Mouse (Mus musculus) lung, postnatal 0 days (tissue): ENCODE data around the gene Erlin1. TPM values are rescaled to one million over a fixed set of nuclear protein-coding genes. Genes with fewer than 3 reads are reported as not detected.

Experiments
- ATAC-seq: fragments of 200-750 bp; cut with Nextera tagmentation; 2 replicates; pipeline ENCODE4 v1.8.0; 2017; ENCODE audit warnings: moderate library complexity
- DNase-seq: peaks from one replicate; pipeline ENCODE4 v3.0.0-alpha.2; 2016; ENCODE audit warnings: low spot score
- H3K27ac ChIP-seq: fragments of 300-500 bp; sonication (generic); 2 replicates; pipeline ENCODE4 v1.5.1; 2014; ENCODE audit warnings: antibody characterized with exemption, mild to moderate bottlenecking, low read length, mixed read lengths
- H3K27me3 ChIP-seq: fragments of 300-500 bp; sonication (generic); replicated peaks from 2 replicates; pipeline ENCODE4 v1.6.1; 2014; ENCODE audit warnings: low read length, mixed read lengths; ENCODE audit not compliant: insufficient read depth
- H3K36me3 ChIP-seq: fragments of 300-500 bp; sonication (generic); 2 replicates; pipeline ENCODE4 v1.6.1; 2014; ENCODE audit warnings: low read length, mixed read lengths; ENCODE audit not compliant: insufficient read depth
- H3K4me1 ChIP-seq: fragments of 300-500 bp; sonication (generic); 2 replicates; pipeline ENCODE4 v1.6.1; 2014; ENCODE audit warnings: antibody characterized with exemption, low read depth, low read length, mixed read lengths; ENCODE audit not compliant: insufficient read depth
- H3K4me2 ChIP-seq: fragments of 300-500 bp; sonication (generic); replicated peaks from 2 replicates; pipeline ENCODE4 v1.6.1; 2014; ENCODE audit warnings: low read depth, mild to moderate bottlenecking, low read length, moderate library complexity, mixed read lengths
- H3K4me3 ChIP-seq: fragments of 300-500 bp; sonication (generic); 2 replicates; pipeline ENCODE4 v1.5.1; 2014; ENCODE audit warnings: low read depth, low read length
- H3K9ac ChIP-seq: fragments of 300-500 bp; sonication (generic); replicated peaks from 2 replicates; pipeline ENCODE4 v1.6.1; 2014; ENCODE audit warnings: low read depth, mild to moderate bottlenecking
- H3K9me3 ChIP-seq: fragments of 300-500 bp; sonication (generic); 2 replicates; pipeline ENCODE4 v1.6.1; 2016; ENCODE audit warnings: low read length, mixed read lengths
- CTCF ChIP-seq: IDR thresholded peaks from 2 replicates; pipeline ENCODE4 v1.5.1; 2016; ENCODE audit warnings: antibody characterized with exemption, mild to moderate bottlenecking
- EP300 ChIP-seq: IDR thresholded peaks from 2 replicates; pipeline ENCODE4 v1.6.1; 2016; ENCODE audit warnings: antibody characterized with exemption, mild to moderate bottlenecking, control low read depth
- WGBS: fragments of 180-500 bp; shearing (Covaris S2); extraction: QIAGEN DNeasy Blood & Tissue Kit; methylation state at CpG from one replicate; pipeline ENCODE4 v1.1.7; 2014; 5-methylcytosine and 5-hydroxymethylcytosine counted together
- polyA plus RNA-seq: library from polyadenylated mRNA; unstranded; fragments of >200 nt; fragmentation: Nextera tagmentation; extraction: Ambion mirVana; gene quantifications from 2 replicates; pipeline ENCODE4 v1.2.1, GENCODE M21; 2015

The Erlin1 gene
- polyA plus RNA-seq, 1 experiment from 2014 or later: 26.9 TPM

GRCm38 (mm10) chr19:44067323-44068049, 2.1 kb downstream of the Erlin1 start:
- no peak overlapping the region for H3K9ac ChIP-seq
- WGBS: 56% methylated on average over 9 of the region's 9 CpGs
- no peak overlapping the region for H3K27ac ChIP-seq
- H3K9me3 ChIP-seq: no peaks in the 10 kb centered on the region
- H3K4me2 ChIP-seq: no peak overlapping the region; the same call in 1 of the 2 replicates
- ATAC-seq (no peak), DNase-seq (peak; percentile 32)
- no peak for TF ChIP-seq CTCF
- TF ChIP-seq EP300: no peak
- peaks cover 4% of the 10 kb centered on the region; the same call in 1 of the 2 replicates for H3K36me3 ChIP-seq
- H3K27me3 ChIP-seq: no peaks in the 10 kb centered on the region
- H3K4me3 ChIP-seq: no peak overlapping the region
- peaks cover 3% of the 10 kb centered on the region; the same call in 1 of the 2 replicates for H3K4me1 ChIP-seq

- 58% methylated on average over 2 of the region's 2 CpGs for WGBS
- H3K27ac ChIP-seq: peak overlapping the region; percentile 71
- ATAC-seq: peak; percentile 87
Measured at GRCm38 (mm10) chr19:44064734-44065133, 4.9 kb downstream of the Erlin1 start.

GRCm38 (mm10) chr19:44063773-44064172, 5.8 kb downstream of the Erlin1 start:
- WGBS: 83% methylated on average over 7 of the region's 7 CpGs
- DNase-seq (no peak), ATAC-seq (no peak)
- no peak for TF ChIP-seq EP300
- TF ChIP-seq CTCF: no peak
- Histone ChIP-seq H3K9ac (no peak overlapping the region), H3K4me3 (no peak overlapping the region), H3K4me1 (peaks cover 3% of the 10 kb centered on the region; the same call in 1 of the 2 replicates), H3K9me3 (no peaks in the 10 kb centered on the region), H3K27ac (no peak overlapping the region), H3K36me3 (peaks cover 11% of the 10 kb centered on the region; the same call in 1 of the 2 replicates), H3K4me2 (no peak overlapping the region), H3K27me3 (no peaks in the 10 kb centered on the region)

More at GRCm38 (mm10) chr19:44064734-44065133, 4.9 kb downstream of the Erlin1 start:
- peaks cover 11% of the 10 kb centered on the region; the same call in 1 of the 2 replicates for H3K36me3 ChIP-seq
- H3K4me3 ChIP-seq: no peak overlapping the region
- H3K27me3 ChIP-seq: no peaks in the 10 kb centered on the region
- peak; percentile 98 for TF ChIP-seq EP300
- TF ChIP-seq CTCF: no peak
- H3K4me1 ChIP-seq: peaks cover 3% of the 10 kb centered on the region; the same call in 1 of the 2 replicates
- no peak overlapping the region for H3K9ac ChIP-seq
- DNase-seq: peak; percentile 83
- no peak overlapping the region for H3K4me2 ChIP-seq
- no peaks in the 10 kb centered on the region for H3K9me3 ChIP-seq

GRCm38 (mm10) chr19:44060226-44060625, 9.4 kb downstream of the Erlin1 start:
- Histone ChIP-seq H3K27ac (no peak overlapping the region), H3K36me3 (peaks cover 11% of the 10 kb centered on the region; the same call in 1 of the 2 replicates), H3K4me2 (no peak overlapping the region), H3K4me1 (no peaks in the 10 kb centered on the region), H3K9me3 (no peaks in the 10 kb centered on the region), H3K27me3 (no peaks in the 10 kb centered on the region), H3K9ac (no peak overlapping the region), H3K4me3 (no peak overlapping the region)
- no peak for DNase-seq
- ATAC-seq: no peak
- WGBS: 77% methylated on average over 3 of the region's 3 CpGs
- TF ChIP-seq EP300: no peak
- no peak for TF ChIP-seq CTCF

- H3K4me2 ChIP-seq: no peak overlapping the region
- H3K27me3 ChIP-seq: no peaks in the 10 kb centered on the region
- TF ChIP-seq EP300 (no peak), CTCF (no peak)
- H3K27ac ChIP-seq: no peak overlapping the region
- WGBS: 78% methylated on average over 4 of the region's 4 CpGs
- no peak overlapping the region for H3K9ac ChIP-seq
- no peaks in the 10 kb centered on the region for H3K9me3 ChIP-seq
- no peak overlapping the region for H3K4me3 ChIP-seq
- ATAC-seq (no peak), DNase-seq (no peak)
- 0 out of 2 replicates have a peak, but pooled peaks cover 9% of the 10 kb centered on the region for H3K36me3 ChIP-seq
- H3K4me1 ChIP-seq: no peaks in the 10 kb centered on the region
Measured at GRCm38 (mm10) chr19:44055173-44055826, 14.3 kb downstream of the Erlin1 start.

GRCm38 (mm10) chr19:44050388-44050787, 19.2 kb downstream of the Erlin1 start:
- WGBS: 58% methylated on average over 4 of the region's 4 CpGs
- Histone ChIP-seq H3K27me3 (no peaks in the 10 kb centered on the region), H3K4me2 (no peak overlapping the region), H3K36me3 (0 out of 2 replicates have a peak, but pooled peaks cover 9% of the 10 kb centered on the region), H3K9me3 (no peaks in the 10 kb centered on the region), H3K27ac (no peak overlapping the region), H3K9ac (no peak overlapping the region), H3K4me1 (no peaks in the 10 kb centered on the region), H3K4me3 (no peak overlapping the region)
- DNase-seq (no peak), ATAC-seq (no peak)
- TF ChIP-seq EP300 (no peak), CTCF (no peak)
